Mouse (Mus musculus) CH12.LX (cell line): ENCODE results near the gene Catip. TPM values are rescaled to one million over a fixed set of nuclear protein-coding genes. Genes with fewer than 3 reads are reported as not detected.
"Not testable (repeated sequence)": the region's sequence is repeated elsewhere in the genome, so short reads cannot be mapped to it uniquely, and the experiment has no call there.

Experiments used
- DNase-seq: peaks from one replicate; pipeline ENCODE4 v3.0.0-alpha.2; 2013; ENCODE audit errors: extremely low read depth
- H3K27ac ChIP-seq: 2 replicates; pipeline ENCODE4 v1.5.1; 2012; ENCODE audit warnings: low read depth, mild to moderate bottlenecking, control low read depth, moderate library complexity; ENCODE audit not compliant: insufficient read depth
- H3K27me3 ChIP-seq: replicated peaks from 2 replicates; pipeline ENCODE3; 2012; ENCODE audit warnings: inconsistent platforms
- H3K36me3 ChIP-seq, 2 experiments: replicated peaks in 1 of 2; 2 replicates each; pipeline versions ENCODE3 to v1.6.1; 2012; ENCODE audit warnings: inconsistent platforms in 1 of 2, low read length in 1 of 2, mild to moderate bottlenecking in 1 of 2, mixed read lengths in 1 of 2, moderate library complexity in 1 of 2; ENCODE audit not compliant: control insufficient read depth in 1 of 2, insufficient read depth in 1 of 2
- H3K4me1 ChIP-seq, 2 experiments: 2 replicates each; pipeline ENCODE4 v1.6.1; 2012; ENCODE audit warnings: inconsistent platforms in 1 of 2, moderate library complexity in 1 of 2; ENCODE audit not compliant: insufficient read depth in 2 of 2, control insufficient read depth in 1 of 2
- H3K4me2 ChIP-seq: 2 replicates; pipeline ENCODE4 v1.6.1; 2012; ENCODE audit warnings: low read depth, mild to moderate bottlenecking, control low read depth; ENCODE audit not compliant: poor library complexity, insufficient read depth, severe bottlenecking
- H3K4me3 ChIP-seq, 3 experiments: fragments of 150-350 bp in 1 of 3; sonication (generic) in 1 of 3; replicated peaks in 1 of 3; 2 replicates each; pipeline versions ENCODE3 to v1.5.1; 2011 to 2012; ENCODE audit warnings: low read depth in 2 of 3, low read length in 2 of 3, mild to moderate bottlenecking in 2 of 3, moderate library complexity in 2 of 3, control low read depth in 1 of 3, improper control_type of control experiment in 1 of 3, inconsistent platforms in 1 of 3, mixed read lengths in 1 of 3; ENCODE audit not compliant: poor library complexity in 1 of 3
- H3K79me2 ChIP-seq: replicated peaks from 2 replicates; pipeline ENCODE4 v1.6.1; 2012; ENCODE audit warnings: mild to moderate bottlenecking, moderate library complexity; ENCODE audit not compliant: control insufficient read depth, poor library complexity, insufficient read depth, severe bottlenecking; ENCODE audit errors: extremely low read depth
- H3K9ac ChIP-seq: 2 replicates; pipeline ENCODE4 v1.6.1; 2012; ENCODE audit warnings: low read depth, mild to moderate bottlenecking, control low read depth, moderate library complexity; ENCODE audit not compliant: insufficient read depth
- H3K9me3 ChIP-seq: replicated peaks from 2 replicates; pipeline ENCODE3; 2012; ENCODE audit warnings: low read length, inconsistent platforms, mixed read lengths
- BHLHE40 ChIP-seq: IDR thresholded peaks from 2 replicates; pipeline ENCODE4 v1.6.1; 2011; ENCODE audit warnings: mild to moderate bottlenecking, low read depth, low read length, improper control_type of control experiment
- CHD1 ChIP-seq: IDR thresholded peaks from 2 replicates; pipeline ENCODE4 v1.6.1; 2012; ENCODE audit warnings: low read depth, low read length, improper control_type of control experiment, inconsistent platforms
- CTCF ChIP-seq, 2 experiments: IDR thresholded peaks in 1 of 2; conservative IDR thresholded peaks in 1 of 2; 2 replicates each; pipeline ENCODE4 v1.5.1; 2011 to 2012; ENCODE audit warnings: low read depth in 2 of 2, low read length in 2 of 2, improper control_type of control experiment in 1 of 2, inconsistent platforms in 1 of 2, mild to moderate bottlenecking in 1 of 2, moderate library complexity in 1 of 2
- ELF1 ChIP-seq: IDR thresholded peaks from 2 replicates; pipeline ENCODE4 v1.6.1; 2014; ENCODE audit warnings: low read depth, mild to moderate bottlenecking, inconsistent platforms, low read length, improper control_type of control experiment
- GABPA ChIP-seq: IDR thresholded peaks from 2 replicates; pipeline ENCODE4 v1.6.1; 2012; ENCODE audit warnings: low read depth, low read length, improper control_type of control experiment, inconsistent platforms; ENCODE audit not compliant: insufficient replicate concordance
- HCFC1 ChIP-seq: IDR thresholded peaks from 2 replicates; pipeline ENCODE4 v1.6.1; 2012; ENCODE audit warnings: low read depth, mild to moderate bottlenecking, inconsistent platforms, low read length, improper control_type of control experiment
- IRF4 ChIP-seq: IDR thresholded peaks from 2 replicates; pipeline ENCODE4 v1.6.1; 2014; ENCODE audit warnings: low read depth, mild to moderate bottlenecking, inconsistent platforms, low read length, improper control_type of control experiment
- MEF2A ChIP-seq: IDR thresholded peaks from 2 replicates; pipeline ENCODE4 v1.6.1; 2014; ENCODE audit warnings: low read depth, mild to moderate bottlenecking, inconsistent platforms, low read length, improper control_type of control experiment, borderline replicate concordance
- NELFE ChIP-seq: IDR thresholded peaks from 2 replicates; pipeline ENCODE4 v1.6.1; 2011; ENCODE audit warnings: low read depth, low read length, improper control_type of control experiment
- SMC3 ChIP-seq: IDR thresholded peaks from 2 replicates; pipeline ENCODE4 v1.6.1; 2011; ENCODE audit warnings: low read depth, low read length, improper control_type of control experiment
- TCF12 ChIP-seq: IDR thresholded peaks from 2 replicates; pipeline ENCODE4 v1.6.1; 2014; ENCODE audit warnings: low read depth, mild to moderate bottlenecking, inconsistent platforms, low read length, improper control_type of control experiment
- USF1 ChIP-seq: IDR thresholded peaks from 2 replicates; pipeline ENCODE4 v1.6.1; 2014; ENCODE audit warnings: low read depth, mild to moderate bottlenecking, inconsistent platforms, low read length, improper control_type of control experiment
- ZC3H11A ChIP-seq: IDR thresholded peaks from 2 replicates; pipeline ENCODE4 v1.6.1; 2012; ENCODE audit warnings: low read depth, mild to moderate bottlenecking, inconsistent platforms, low read length, improper control_type of control experiment
- ZKSCAN1 ChIP-seq: IDR thresholded peaks from 2 replicates; pipeline ENCODE4 v1.6.1; 2012; ENCODE audit warnings: low read depth, inconsistent platforms, low read length, improper control_type of control experiment, borderline replicate concordance
- ZNF384 ChIP-seq: IDR thresholded peaks from 2 replicates; pipeline ENCODE4 v1.6.1; 2012; ENCODE audit warnings: low read depth, low read length, improper control_type of control experiment, inconsistent platforms
- dilution Hi-C: fragments of 300-500 bp; cut with MboI; formaldehyde crosslinking; loops from 2 replicates; pipeline ENCODE4 v1.14.3; 2020; ENCODE audit warnings: low sequenced_read_pairs; ENCODE audit not compliant: extremely low pct_unique_long_range_greater_than_20kb, extremely low pct_ligation_motif_present
- in situ Hi-C: fragments of 300-500 bp; cut with MboI; formaldehyde crosslinking; loops from 3 replicates; pipeline ENCODE4 v1.14.3; 2019; ENCODE audit warnings: low sequenced_read_pairs, low pct_ligation_motif_present, low pct_unique_long_range_greater_than_20kb, mixed read lengths
- polyA plus RNA-seq: library from polyadenylated mRNA; unstranded; fragments of >175 nt; gene quantifications from 2 replicates; pipeline ENCODE4 v1.2.1, GENCODE M21; 2012; ENCODE audit warnings: low read depth; ENCODE audit not compliant: insufficient read length
- total RNA-seq, 2 experiments: library from RNA; depleted of rRNA; stranded (reverse); fragments of 300-350 nt in 1 of 2; fragments of >200 nt in 1 of 2; gene quantifications; 2 replicates each; pipeline ENCODE4 v1.2.3; 2012 to 2014

Catip gene
- total and polyA plus RNA-seq, 3 experiments, result 0.11 to 2.6 (median 0.30) TPM

DNA sequence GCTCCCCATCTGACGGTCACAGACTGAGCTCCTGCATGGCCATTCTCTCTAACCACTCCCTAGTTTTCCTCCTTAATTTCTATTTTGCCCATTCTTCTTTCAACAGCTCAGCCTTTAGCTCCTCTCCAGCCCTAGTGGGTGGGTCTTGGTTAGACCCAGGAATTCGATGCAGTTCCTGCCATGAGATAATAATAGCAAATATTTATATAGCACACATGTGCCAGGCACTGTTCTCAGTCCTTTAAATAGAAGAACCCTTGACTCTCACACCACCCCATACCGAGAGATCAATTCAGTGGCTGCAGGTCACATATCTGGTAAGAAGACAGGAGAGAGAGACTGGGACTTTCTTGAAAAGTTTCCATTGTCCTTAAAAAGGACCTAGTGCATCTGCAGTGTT, 40.5 kb upstream of the Catip start:
- Histone ChIP-seq H3K27ac (no peak overlapping the region), H3K4me2 (no peak overlapping the region)

DNA sequence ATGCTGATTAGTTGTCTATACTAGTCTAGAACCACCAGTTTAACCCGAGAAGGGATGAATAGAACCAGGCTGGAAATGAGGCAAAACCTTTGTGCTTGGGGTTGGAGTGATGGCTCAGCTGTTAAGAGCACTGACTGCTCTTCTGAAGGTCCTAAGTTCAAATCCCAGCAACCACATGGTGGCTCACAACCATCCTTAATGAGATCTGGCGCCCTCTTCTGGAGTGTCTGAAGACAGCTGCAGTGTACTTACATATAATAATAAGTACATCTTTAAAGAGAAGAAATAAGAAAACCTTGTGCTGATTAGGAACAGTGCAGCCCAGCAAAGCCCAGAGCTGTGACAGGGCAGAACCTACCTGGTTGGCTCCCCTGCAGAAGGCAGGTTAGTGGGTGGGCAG, 35.0 kb upstream of the Catip start:
- H3K27ac ChIP-seq, DNase-seq, H3K36me3 ChIP-seq, H3K79me2 ChIP-seq, H3K9me3 ChIP-seq, dilution Hi-C loops, H3K4me3 ChIP-seq, H3K27me3 ChIP-seq, H3K4me2 ChIP-seq, in situ Hi-C loops, H3K9ac ChIP-seq: not testable (repeated sequence)
- H3K4me1 ChIP-seq, result peaks cover 12 to 22% of the 10 kb centered on the region in 2 experiments
- peak; percentile 11 to 50; a peak in 2 of 4 replicates for TF ChIP-seq CTCF (conservative IDR thresholded peaks at IDR 0.05 in 1 of 2, IDR thresholded peaks at IDR 0.05 in 1 of 2; ENCODE audit: low read depth in 2 of 2, low read length in 2 of 2)
- TF ChIP-seq SMC3, result peak; percentile 28

More for the DNA sequence above, 40.5 kb upstream of the Catip start:
- Histone ChIP-seq H3K36me3 (no peaks in the 10 kb centered on the region), H3K79me2 (no peaks in the 10 kb centered on the region), H3K9me3 (peaks cover 4% of the 10 kb centered on the region), H3K4me3 (no peak overlapping the region), H3K27me3 (no peaks in the 10 kb centered on the region), H3K9ac (no peak overlapping the region), H3K4me1 (peaks cover 9 to 15% of the 10 kb centered on the region in 2 experiments; a peak in 3 of 4 replicates)
- in situ Hi-C loops, result no loop called here
- no peak for DNase-seq
- TF ChIP-seq BHLHE40, result no peak
- TF ChIP-seq IRF4, result no peak
- no peak for TF ChIP-seq CHD1
- TF ChIP-seq HCFC1, result no peak
- TF ChIP-seq ZNF384, result no peak
- no peak for TF ChIP-seq ZC3H11A
- TF ChIP-seq MEF2A, result no peak
- no peak for TF ChIP-seq USF1
- TF ChIP-seq TCF12, result no peak
- TF ChIP-seq GABPA, result no peak
- TF ChIP-seq ELF1, result no peak
- TF ChIP-seq ZKSCAN1, result no peak
- TF ChIP-seq NELFE, result no peak
- dilution Hi-C loops, result no loop called here
